Mouse (Mus musculus) heart, embryonic 16.5 days (tissue): ENCODE measurements around the gene Rab10. TPM values are rescaled to one million over a fixed set of nuclear protein-coding genes. Genes with fewer than 3 reads are reported as not detected.
"Not testable (repeated sequence)": the region's sequence is repeated elsewhere in the genome, so short reads cannot be mapped to it uniquely, and the experiment has no call there.

Experiments used
- ATAC-seq: fragments of 200-750 bp; cut with Nextera tagmentation; replicated peaks from 2 replicates; pipeline ENCODE4 v1.8.0; 2017; ENCODE audit warnings: moderate number of reproducible peaks; ENCODE audit not compliant: insufficient read depth, low FRiP score; ENCODE audit errors: extremely low read depth
- H3K27ac ChIP-seq: fragments of 300-500 bp; sonication (generic); 2 replicates; pipeline ENCODE4 v1.5.1; 2014; ENCODE audit warnings: mild to moderate bottlenecking, low read length, control low read depth, moderate library complexity
- H3K27me3 ChIP-seq: fragments of 300-500 bp; sonication (generic); 2 replicates; pipeline ENCODE4 v1.6.1; 2014; ENCODE audit warnings: low read length, mixed read lengths; ENCODE audit not compliant: control insufficient read depth, insufficient read depth
- H3K36me3 ChIP-seq: fragments of 300-500 bp; sonication (generic); 2 replicates; pipeline ENCODE4 v1.6.1; 2014; ENCODE audit not compliant: control insufficient read depth, insufficient read depth
- H3K4me1 ChIP-seq: fragments of 300-500 bp; sonication (generic); 2 replicates; pipeline ENCODE4 v1.6.1; 2014; ENCODE audit warnings: low read length, mixed read lengths; ENCODE audit not compliant: control insufficient read depth, insufficient read depth
- H3K4me2 ChIP-seq: fragments of 300-500 bp; sonication (generic); 2 replicates; pipeline ENCODE4 v1.6.1; 2014; ENCODE audit warnings: low read depth, mild to moderate bottlenecking, control low read depth, low read length
- H3K4me3 ChIP-seq: fragments of 300-500 bp; sonication (generic); 2 replicates; pipeline ENCODE4 v1.5.1; 2014; ENCODE audit warnings: mild to moderate bottlenecking, control low read depth, low read length
- H3K9ac ChIP-seq: fragments of 300-500 bp; sonication (generic); 2 replicates; pipeline ENCODE4 v1.6.1; 2014; ENCODE audit warnings: low read length, control low read depth
- H3K9me3 ChIP-seq: fragments of 300-500 bp; sonication (generic); replicated peaks from 2 replicates; pipeline ENCODE4 v1.6.1; 2016; ENCODE audit warnings: low read length; ENCODE audit not compliant: control insufficient read depth
- WGBS: fragments of 180-500 bp; shearing (Covaris S2); extraction: QIAGEN DNeasy Blood & Tissue Kit; methylation state at CpG from one replicate; pipeline ENCODE4 v1.1.7; 2014; 5-methylcytosine and 5-hydroxymethylcytosine counted together
- polyA plus RNA-seq: library from polyadenylated mRNA; unstranded; fragments of >200 nt; fragmentation: Nextera tagmentation; extraction: Ambion mirVana; gene quantifications from 2 replicates; pipeline ENCODE4 v1.2.1, GENCODE M21; 2015

The Rab10 gene
- polyA plus RNA-seq, 1 experiment from 2014 or later: 69.6 TPM

DNA sequence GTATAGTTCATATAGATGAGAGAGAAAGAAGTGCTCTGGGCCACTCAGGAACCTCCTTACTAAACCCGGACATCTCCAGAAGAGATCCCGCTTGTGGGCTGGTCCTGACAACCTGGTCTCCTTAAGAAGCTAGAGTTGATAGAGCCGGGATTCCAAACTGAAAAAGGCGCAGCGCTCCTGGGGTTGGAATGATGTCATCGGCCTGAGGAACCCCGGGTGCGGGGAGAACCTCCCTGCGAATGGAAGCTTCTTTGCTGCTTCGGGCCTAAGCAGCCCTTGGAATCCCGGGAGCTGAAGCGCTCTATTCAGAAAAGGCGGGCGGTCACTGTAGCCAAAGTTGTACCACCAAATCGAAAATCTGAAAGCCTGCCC lies 538 bp upstream of the Rab10 start:
- H3K36me3 ChIP-seq: no peaks in the 10 kb centered on the region
- H3K27me3 ChIP-seq: no peaks in the 10 kb centered on the region
- H3K27ac ChIP-seq: peak overlapping the region; percentile 91
- peak overlapping the region; percentile 95 for H3K4me2 ChIP-seq
- no peaks in the 10 kb centered on the region for H3K9me3 ChIP-seq
- 0 out of 2 replicates have a peak, but pooled peaks have one; percentile 3 for ATAC-seq
- H3K4me3 ChIP-seq: peak overlapping the region; percentile 98
- WGBS: 2% methylated on average over 15 of the region's 15 CpGs
- peak overlapping the region; percentile 86 for H3K9ac ChIP-seq
- peaks cover 18% of the 10 kb centered on the region for H3K4me1 ChIP-seq

DNA sequence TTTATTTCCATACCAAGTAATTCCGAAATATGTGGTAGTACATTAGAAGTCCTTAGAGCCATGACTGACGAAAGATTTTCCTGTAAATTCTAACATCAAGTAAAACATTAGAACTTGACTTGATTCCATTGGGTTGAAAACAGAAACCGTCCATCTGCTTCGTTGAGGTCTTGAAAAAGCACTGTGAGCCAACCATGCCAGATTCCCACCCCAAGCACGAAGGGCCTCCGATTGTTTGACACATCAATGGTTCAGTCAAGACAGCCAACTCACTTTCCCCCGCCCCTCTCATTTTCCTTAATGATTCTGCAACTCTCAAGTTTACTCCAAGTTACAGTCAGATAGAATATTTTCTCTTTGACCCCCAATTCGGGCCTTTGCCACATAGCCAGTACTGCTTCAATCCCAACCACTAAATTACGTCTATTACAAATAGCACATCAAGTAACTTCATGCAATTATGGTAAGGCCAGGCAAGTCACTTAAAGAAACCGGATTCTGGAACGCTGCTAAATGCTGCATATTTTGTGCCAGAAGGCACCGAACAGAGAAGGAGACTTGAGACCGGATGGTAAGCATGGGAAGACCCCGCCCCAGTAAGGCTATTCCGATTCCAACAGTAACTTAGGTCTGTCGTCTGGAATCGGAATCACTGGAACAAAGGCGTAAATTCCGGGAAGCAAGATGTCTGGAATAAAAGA lies 1.1 kb downstream of the Rab10 start:
- Histone ChIP-seq H3K4me2 (peak overlapping the region; percentile 92), H3K4me1 (peaks cover 18% of the 10 kb centered on the region), H3K27ac (peak overlapping the region; percentile 99), H3K36me3 (no peaks in the 10 kb centered on the region), H3K4me3 (peak overlapping the region; percentile 98), H3K9ac (peak overlapping the region; percentile 93), H3K9me3 (no peaks in the 10 kb centered on the region), H3K27me3 (no peaks in the 10 kb centered on the region)
- 2% methylated on average over 19 of the region's 19 CpGs for WGBS
- ATAC-seq: no peak

DNA sequence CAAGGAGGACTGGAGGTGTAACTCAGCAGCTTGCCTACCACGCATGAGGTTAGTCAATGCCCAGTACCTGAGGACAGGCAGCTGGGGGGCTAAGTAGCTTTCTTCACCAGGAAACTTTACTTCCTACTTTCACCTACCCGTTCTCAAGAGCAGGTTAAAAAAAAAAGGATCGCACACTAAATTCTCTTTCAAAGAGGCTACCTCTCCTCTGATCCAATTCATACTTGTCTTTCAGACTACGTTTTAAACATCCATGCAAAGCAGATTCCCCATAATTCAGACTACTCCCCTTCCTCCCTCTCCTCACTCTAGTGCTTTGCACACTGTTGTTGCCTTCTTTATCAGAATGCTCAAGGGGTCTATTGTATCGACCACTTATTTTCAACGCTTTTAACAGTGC lies 2.2 kb downstream of the Rab10 start:
- H3K36me3 ChIP-seq: no peaks in the 10 kb centered on the region
- peak overlapping the region; percentile 93 for H3K9ac ChIP-seq
- no peak overlapping the region for H3K27ac ChIP-seq
- H3K27me3 ChIP-seq: no peaks in the 10 kb centered on the region
- H3K4me3 ChIP-seq: peak overlapping the region; percentile 98
- ATAC-seq: no peak
- WGBS: 16% methylated on average over 6 of the region's 6 CpGs
- H3K4me2 ChIP-seq: peak overlapping the region; percentile 92
- no peaks in the 10 kb centered on the region for H3K9me3 ChIP-seq
- peaks cover 18% of the 10 kb centered on the region for H3K4me1 ChIP-seq

DNA sequence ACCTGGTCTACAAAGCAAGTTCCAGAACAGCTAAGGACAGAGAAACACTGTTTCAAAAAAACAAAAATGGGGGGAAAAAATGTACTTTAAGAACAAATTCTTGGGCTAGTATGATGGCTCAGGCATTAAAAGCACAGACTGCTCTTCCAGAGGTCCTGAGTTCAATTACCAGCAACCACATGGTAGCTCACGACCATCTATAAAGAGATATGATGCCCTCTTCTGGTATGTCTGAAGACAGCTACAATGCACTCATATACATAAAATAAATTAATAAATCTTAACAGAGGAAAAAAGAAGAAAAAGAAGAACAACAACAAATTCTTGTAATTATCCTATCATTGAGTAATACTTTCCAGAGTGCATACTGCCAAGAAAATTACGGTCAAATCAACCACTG lies 4.5 kb downstream of the Rab10 start:
- no peaks in the 10 kb centered on the region for H3K9me3 ChIP-seq

DNA sequence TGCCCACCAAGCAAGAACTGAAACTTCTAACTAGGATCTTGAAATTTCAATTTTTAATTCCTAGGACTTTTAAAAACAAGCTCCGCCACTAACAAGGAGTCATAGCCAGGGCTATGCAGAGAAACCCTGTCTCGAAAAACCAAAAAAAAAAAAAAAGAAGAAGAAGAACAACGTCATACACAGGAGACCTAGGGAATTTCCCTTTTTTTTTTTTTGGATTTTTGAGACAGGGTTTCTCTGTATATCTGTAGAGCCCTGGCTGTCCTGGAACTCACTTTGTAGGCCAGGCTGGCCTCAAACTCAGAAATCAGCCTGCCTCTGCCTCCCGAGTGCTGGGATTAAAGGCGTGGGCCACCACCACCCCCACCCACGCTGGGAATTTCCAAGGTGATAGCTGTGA lies 12.1 kb downstream of the Rab10 start:
- ATAC-seq: not testable (repeated sequence)
- WGBS: 86% methylated on average over 6 of the region's 6 CpGs

More for the DNA sequence above, 4.5 kb downstream of the Rab10 start:
- no peak overlapping the region for H3K4me2 ChIP-seq
- ATAC-seq: no peak
- WGBS: 88% methylated on average over 2 of the region's 2 CpGs
- H3K4me1 ChIP-seq: peaks cover 13% of the 10 kb centered on the region
- no peak overlapping the region for H3K4me3 ChIP-seq
- H3K27ac ChIP-seq: no peak overlapping the region
- H3K27me3 ChIP-seq: no peaks in the 10 kb centered on the region
- no peak overlapping the region for H3K9ac ChIP-seq
- no peaks in the 10 kb centered on the region for H3K36me3 ChIP-seq

DNA sequence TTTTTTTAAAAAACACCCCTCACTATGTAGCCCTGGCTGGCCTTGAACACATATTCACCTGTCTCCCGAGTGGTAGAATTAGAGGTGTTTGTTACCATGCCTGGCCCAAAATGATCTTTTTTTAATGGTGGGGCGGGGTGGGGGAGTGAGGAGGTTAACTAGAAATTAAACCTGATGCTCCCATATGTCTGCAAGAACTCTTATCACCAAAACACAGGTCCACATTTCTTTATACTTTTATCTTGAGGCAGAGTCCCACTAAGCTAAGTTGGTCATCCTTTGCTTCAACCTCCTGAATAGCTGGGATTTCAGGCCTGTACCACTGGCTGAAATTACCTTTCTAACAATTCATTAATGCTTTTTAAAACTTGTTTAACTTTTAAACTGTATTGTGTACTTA lies 13.7 kb downstream of the Rab10 start:
- Histone ChIP-seq H3K4me2 (no peak overlapping the region), H3K4me3 (no peak overlapping the region), H3K9ac (no peak overlapping the region), H3K36me3 (peaks cover 4% of the 10 kb centered on the region; the same call in 1 of the 2 replicates), H3K4me1 (0 out of 2 replicates have a peak, but pooled peaks cover 8% of the 10 kb centered on the region), H3K27me3 (no peaks in the 10 kb centered on the region), H3K27ac (no peak overlapping the region), H3K9me3 (0 out of 2 replicates have a peak, but pooled peaks cover 2% of the 10 kb centered on the region)
- 88% methylated on average over 2 of the region's 2 CpGs for WGBS
- ATAC-seq: no peak

More for the DNA sequence above, 12.1 kb downstream of the Rab10 start:
- not testable (repeated sequence) for H3K9me3 ChIP-seq, H3K36me3 ChIP-seq, H3K4me2 ChIP-seq, H3K27ac ChIP-seq, H3K9ac ChIP-seq, H3K4me1 ChIP-seq, H3K4me3 ChIP-seq, H3K27me3 ChIP-seq

DNA sequence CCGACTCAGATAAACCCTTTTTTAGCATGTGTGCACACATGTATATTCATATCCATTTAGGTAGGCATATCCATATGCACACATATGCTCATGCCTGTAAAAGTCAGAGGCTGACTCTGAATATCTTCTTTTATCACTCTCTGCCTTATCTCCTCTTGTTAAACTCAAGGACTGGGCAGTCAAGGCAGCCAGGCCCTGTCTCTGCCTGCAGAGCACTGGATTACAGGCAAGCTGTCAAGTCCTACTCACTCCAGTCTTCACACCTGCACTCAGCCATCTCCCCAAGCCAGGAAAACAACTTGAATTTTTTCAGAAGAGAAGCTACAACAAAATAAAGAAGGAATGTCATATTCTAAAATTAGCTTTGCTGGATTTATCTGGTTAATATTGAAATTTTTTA lies 17.9 kb downstream of the Rab10 start:
- no peaks in the 10 kb centered on the region for H3K9me3 ChIP-seq
- H3K9ac ChIP-seq: no peak overlapping the region
- no peak overlapping the region for H3K27ac ChIP-seq
- ATAC-seq: no peak
- H3K4me1 ChIP-seq: 0 out of 2 replicates have a peak, but pooled peaks cover 8% of the 10 kb centered on the region
- no peak overlapping the region for H3K4me2 ChIP-seq
- no peak overlapping the region for H3K4me3 ChIP-seq
- no peaks in the 10 kb centered on the region for H3K27me3 ChIP-seq
- WGBS: 85% methylated on average over 1 of the region's 1 CpGs
- H3K36me3 ChIP-seq: 0 out of 2 replicates have a peak, but pooled peaks cover 2% of the 10 kb centered on the region

DNA sequence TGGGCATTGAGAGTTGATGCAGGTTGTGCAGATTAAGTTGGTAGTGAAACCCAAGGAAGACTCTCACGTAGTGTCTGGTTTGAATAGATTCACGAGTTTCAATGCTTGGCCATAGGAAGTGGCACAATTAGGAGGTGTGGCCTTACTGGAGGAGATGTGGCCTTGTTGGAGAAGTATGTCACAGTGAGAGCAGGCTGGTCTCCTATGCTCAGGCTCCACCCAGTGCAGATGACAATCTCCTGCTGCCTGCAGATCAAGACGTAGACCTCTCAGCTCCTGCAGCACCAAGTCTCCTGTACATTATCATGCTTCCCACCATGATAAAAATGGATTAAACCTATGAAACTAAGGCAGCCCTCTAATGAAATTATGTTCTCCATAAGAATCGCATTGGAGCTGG lies 18.7 kb downstream of the Rab10 start:
- Histone ChIP-seq H3K4me1 (0 out of 2 replicates have a peak, but pooled peaks cover 5% of the 10 kb centered on the region), H3K9me3 (no peaks in the 10 kb centered on the region), H3K36me3 (0 out of 2 replicates have a peak, but pooled peaks cover 2% of the 10 kb centered on the region), H3K4me2 (no peak overlapping the region), H3K4me3 (no peak overlapping the region), H3K27me3 (no peaks in the 10 kb centered on the region), H3K27ac (no peak overlapping the region), H3K9ac (no peak overlapping the region)
- 80% methylated on average over 4 of the region's 4 CpGs for whole genome bisulfite sequencing
- ATAC-seq: no peak

DNA sequence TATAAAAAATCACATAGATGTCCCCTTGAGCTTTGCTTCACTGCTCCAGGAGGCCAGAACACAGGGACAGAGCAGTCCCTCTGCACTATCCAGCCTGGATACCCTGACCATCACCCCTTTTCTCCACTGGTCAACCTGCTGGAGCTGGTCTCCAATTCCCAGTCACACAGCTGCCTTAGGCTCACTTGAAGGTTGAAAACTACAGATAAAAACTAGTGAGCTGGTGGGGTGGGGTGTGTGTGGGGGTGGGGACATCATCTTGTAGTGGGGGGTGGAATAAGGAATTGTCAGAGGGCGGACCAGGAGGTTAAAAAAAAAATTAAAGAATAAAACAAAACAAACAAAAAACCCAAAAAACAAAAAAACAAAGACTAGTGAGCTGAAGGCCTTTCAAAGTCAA lies 21.3 kb downstream of the Rab10 start:
- H3K4me1 ChIP-seq: 0 out of 2 replicates have a peak, but pooled peaks cover 3% of the 10 kb centered on the region
- H3K27me3 ChIP-seq: no peaks in the 10 kb centered on the region
- no peak overlapping the region for H3K4me3 ChIP-seq
- 0 out of 2 replicates have a peak, but pooled peaks cover 2% of the 10 kb centered on the region for H3K36me3 ChIP-seq
- no peak overlapping the region for H3K27ac ChIP-seq
- H3K4me2 ChIP-seq: no peak overlapping the region
- WGBS: 96% methylated on average over 1 of the region's 1 CpGs
- no peak for ATAC-seq
- H3K9ac ChIP-seq: no peak overlapping the region
- H3K9me3 ChIP-seq: no peaks in the 10 kb centered on the region
